Mouse (Mus musculus): ENCODE results near the gene Gm9958. TPM values are rescaled to one million over a fixed set of nuclear protein-coding genes. Genes with fewer than 3 reads are reported as not detected.

The Gm9958 gene
- total and polyA plus RNA-seq, 3 experiments, result 0.77 to 1.6 TPM; not detected in 1

DNA sequence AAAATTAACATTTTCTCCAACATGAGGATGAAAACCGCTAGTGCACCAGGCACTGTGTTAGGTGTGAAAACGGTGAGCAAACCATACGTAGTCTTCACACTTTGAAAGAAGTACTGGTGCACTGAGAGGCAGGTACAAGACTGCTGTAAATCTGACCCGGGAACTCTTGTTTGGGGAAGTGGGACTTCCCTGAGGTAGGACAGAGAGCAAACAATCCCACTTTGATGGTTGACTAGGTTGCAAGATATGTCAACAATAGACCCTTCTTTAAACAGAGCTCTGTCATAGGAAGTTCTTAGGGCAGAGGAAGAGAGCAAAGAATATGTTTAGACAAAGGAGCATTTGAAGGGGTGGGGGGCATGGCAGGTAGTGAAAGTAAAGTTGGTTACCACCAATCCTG lies 6.7 kb downstream of the Gm9958 start (continued):
- no peak for TF ChIP-seq SMC3 (IDR thresholded peaks at IDR 0.05; ENCODE audit: low read depth, low read length)

DNA sequence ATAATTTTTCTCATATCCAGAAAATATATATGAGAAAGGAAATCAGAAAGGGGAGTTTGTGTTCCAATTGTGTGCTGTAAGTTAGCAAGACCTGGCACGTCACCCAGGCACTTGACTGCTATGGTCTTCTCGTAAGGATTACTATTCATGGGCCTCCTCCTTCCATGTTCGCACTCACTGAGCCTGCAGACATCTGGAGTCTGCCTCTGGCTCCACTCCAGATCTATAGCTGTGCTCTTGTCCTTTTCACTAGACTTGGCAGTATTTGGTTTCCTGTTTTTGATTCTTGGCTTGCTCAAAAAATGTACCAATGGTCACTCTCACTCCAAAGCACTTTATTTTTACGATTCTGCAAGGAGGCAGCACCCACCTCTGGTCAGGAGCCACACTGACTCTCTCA lies 14.5 kb downstream of the Gm9958 start:
- no peak for TF ChIP-seq ETS1 (IDR thresholded peaks at IDR 0.05; ENCODE audit: low read depth, low read length)
- TF ChIP-seq RCOR1 (IDR thresholded peaks at IDR 0.05; ENCODE audit: low read depth, low read length), result no peak
- TF ChIP-seq MAX (IDR thresholded peaks at IDR 0.05; ENCODE audit: low read length), result no peak
- TF ChIP-seq RAD21 (IDR thresholded peaks at IDR 0.05; ENCODE audit: low read depth, low read length), result no peak
- TF ChIP-seq POLR2AphosphoS2 (IDR thresholded peaks at IDR 0.05; ENCODE audit: low read length), result no peak
- no peak for TF ChIP-seq BHLHE40 (IDR thresholded peaks at IDR 0.05; ENCODE audit: borderline replicate concordance, low read depth, low read length)
- TF ChIP-seq ZMIZ1 (IDR thresholded peaks at IDR 0.05; ENCODE audit: low read depth, low read length), result no peak
- no peak for TF ChIP-seq TAL1 (IDR thresholded peaks at IDR 0.05; ENCODE audit: low read length)
- no peak for TF ChIP-seq CHD2 (IDR thresholded peaks at IDR 0.05; ENCODE audit: low read length)
- TF ChIP-seq E2F4 (IDR thresholded peaks at IDR 0.05; ENCODE audit: borderline replicate concordance, low read depth, low read length), result no peak
- TF ChIP-seq MAFK (IDR thresholded peaks at IDR 0.05; ENCODE audit: borderline replicate concordance, low read depth, low read length), result no peak
- no peak for TF ChIP-seq MYB (IDR thresholded peaks at IDR 0.05; ENCODE audit: low read depth, low read length)
- TF ChIP-seq MXI1 (IDR thresholded peaks at IDR 0.05; ENCODE audit: low read depth, low read length), result no peak
- TF ChIP-seq GABPA (IDR thresholded peaks at IDR 0.05; ENCODE audit: low read depth, low read length), result no peak
- no peak for TF ChIP-seq POLR2AphosphoS5 (IDR thresholded peaks at IDR 0.05; ENCODE audit: borderline replicate concordance, low read depth, low read length)
- no peak for TF ChIP-seq POLR2A (IDR thresholded peaks at IDR 0.05; ENCODE audit: control insufficient read depth in 1 of 2, insufficient read depth in 1 of 2, low read depth in 1 of 2, low read length in 2 of 2, poor library complexity in 1 of 2)
- no peak for TF ChIP-seq ZKSCAN1 (IDR thresholded peaks at IDR 0.05; ENCODE audit: low read depth, low read length)
- no peak for TF ChIP-seq TBP (IDR thresholded peaks at IDR 0.05; ENCODE audit: low read depth, low read length)
- TF ChIP-seq JUND (IDR thresholded peaks at IDR 0.05; ENCODE audit: low read depth, low read length), result no peak

DNA sequence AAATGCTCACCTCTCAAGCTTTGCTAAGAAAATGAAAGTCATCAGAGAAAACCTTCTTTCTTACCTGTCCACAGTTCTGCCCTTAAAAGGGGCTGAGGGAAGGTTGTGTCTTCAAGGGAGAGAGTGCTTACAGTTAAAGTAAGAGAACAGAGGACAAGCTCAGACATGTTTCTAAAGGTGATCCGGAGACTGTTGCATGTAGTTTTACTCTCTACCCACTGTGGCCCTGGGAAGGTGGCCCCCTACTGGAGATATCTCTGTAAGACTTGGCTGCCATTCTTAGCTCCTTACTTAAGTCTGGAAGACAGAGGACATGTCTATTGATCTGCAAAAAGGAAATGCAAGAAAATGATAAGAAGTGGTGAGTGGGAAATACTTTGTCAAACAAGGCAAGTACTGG lies 16.1 kb downstream of the Gm9958 start:
- DNase-seq (ENCODE audit: low read depth, low spot score), result peak; percentile 46
- H3K9me3 ChIP-seq (replicated peaks; ENCODE audit: insufficient read depth, low read length), result no peaks in the 10 kb centered on the region
- H3K27me3 ChIP-seq (ENCODE audit: control insufficient read depth in 1 of 2, insufficient read depth in 2 of 2, low read length in 2 of 2), result no peaks in the 10 kb centered on the region; a peak in 1 of 4 replicates
- no peaks in the 10 kb centered on the region for H3K79me2 ChIP-seq (ENCODE audit: control insufficient read depth, insufficient read depth, low read length, poor library complexity)
- no peak overlapping the region for H3K4me3 ChIP-seq (ENCODE audit: control insufficient read depth in 1 of 2, insufficient read depth in 1 of 2, low read depth in 2 of 2, low read length in 2 of 2)
- no peaks in the 10 kb centered on the region for H3K4me1 ChIP-seq (ENCODE audit: control insufficient read depth in 1 of 2, insufficient read depth in 2 of 2, low read length in 2 of 2)
- TF ChIP-seq EP300 (IDR thresholded peaks at IDR 0.05; ENCODE audit: low read depth in 1 of 2, low read length in 2 of 2), result no peak
- TF ChIP-seq CTCF (IDR thresholded peaks at IDR 0.05 in 2 of 3, conservative IDR thresholded peaks at IDR 0.05 in 1 of 3; ENCODE audit: control insufficient read depth in 1 of 3, insufficient read depth in 1 of 3, low read depth in 2 of 3, low read length in 3 of 3, poor library complexity in 1 of 3, severe bottlenecking in 1 of 3), result peak; percentile 32 to 54 (median 39); a peak in 5 of 6 replicates
- peak; percentile 13 for TF ChIP-seq RAD21 (IDR thresholded peaks at IDR 0.05; ENCODE audit: low read depth, low read length)
- peak; percentile 41 for TF ChIP-seq SMC3 (IDR thresholded peaks at IDR 0.05; ENCODE audit: low read depth, low read length)
- no peak for TF ChIP-seq CHD1 (IDR thresholded peaks at IDR 0.05; ENCODE audit: low read depth, low read length)
- no peaks in the 10 kb centered on the region for H3K36me3 ChIP-seq (ENCODE audit: control insufficient read depth in 1 of 2, insufficient read depth in 2 of 2, low read length in 2 of 2)
- H3K9ac ChIP-seq (ENCODE audit: control insufficient read depth, low read depth, low read length, poor library complexity, severe bottlenecking), result no peak overlapping the region
- no peak overlapping the region for H3K27ac ChIP-seq (ENCODE audit: control insufficient read depth, low read depth, low read length)

More for the DNA sequence above, 14.5 kb downstream of the Gm9958 start:
- Histone ChIP-seq H3K27ac (ENCODE audit: control insufficient read depth, low read depth, low read length) (no peak overlapping the region), H3K9me3 (replicated peaks; ENCODE audit: insufficient read depth, low read length) (no peaks in the 10 kb centered on the region), H3K79me2 (ENCODE audit: control insufficient read depth, insufficient read depth, low read length, poor library complexity) (no peaks in the 10 kb centered on the region), H3K4me3 (ENCODE audit: control insufficient read depth in 1 of 2, insufficient read depth in 1 of 2, low read depth in 2 of 2, low read length in 2 of 2) (no peak overlapping the region), H3K4me1 (ENCODE audit: control insufficient read depth in 1 of 2, insufficient read depth in 2 of 2, low read length in 2 of 2) (no peaks in the 10 kb centered on the region), H3K9ac (ENCODE audit: control insufficient read depth, low read depth, low read length, poor library complexity, severe bottlenecking) (no peak overlapping the region), H3K36me3 (ENCODE audit: control insufficient read depth in 1 of 2, insufficient read depth in 2 of 2, low read length in 2 of 2) (no peaks in the 10 kb centered on the region), H3K27me3 (ENCODE audit: control insufficient read depth in 1 of 2, insufficient read depth in 2 of 2, low read length in 2 of 2) (peaks cover 0 to 3% of the 10 kb centered on the region in 2 experiments; a peak in 2 of 4 replicates)
- no peak for DNase-seq (ENCODE audit: low read depth, low spot score)
